Mouse (Mus musculus): Measurements from ENCODE around the gene Ly6g6f. TPM values are rescaled to one million over a fixed set of nuclear protein-coding genes. Genes with fewer than 3 reads are reported as not detected.
A peak's percentile ranks its signal among the peaks of the same experiment; 100 is the strongest.

The Ly6g6f gene
- polyA plus RNA-seq, 1 experiment = 9.7 TPM

DNA sequence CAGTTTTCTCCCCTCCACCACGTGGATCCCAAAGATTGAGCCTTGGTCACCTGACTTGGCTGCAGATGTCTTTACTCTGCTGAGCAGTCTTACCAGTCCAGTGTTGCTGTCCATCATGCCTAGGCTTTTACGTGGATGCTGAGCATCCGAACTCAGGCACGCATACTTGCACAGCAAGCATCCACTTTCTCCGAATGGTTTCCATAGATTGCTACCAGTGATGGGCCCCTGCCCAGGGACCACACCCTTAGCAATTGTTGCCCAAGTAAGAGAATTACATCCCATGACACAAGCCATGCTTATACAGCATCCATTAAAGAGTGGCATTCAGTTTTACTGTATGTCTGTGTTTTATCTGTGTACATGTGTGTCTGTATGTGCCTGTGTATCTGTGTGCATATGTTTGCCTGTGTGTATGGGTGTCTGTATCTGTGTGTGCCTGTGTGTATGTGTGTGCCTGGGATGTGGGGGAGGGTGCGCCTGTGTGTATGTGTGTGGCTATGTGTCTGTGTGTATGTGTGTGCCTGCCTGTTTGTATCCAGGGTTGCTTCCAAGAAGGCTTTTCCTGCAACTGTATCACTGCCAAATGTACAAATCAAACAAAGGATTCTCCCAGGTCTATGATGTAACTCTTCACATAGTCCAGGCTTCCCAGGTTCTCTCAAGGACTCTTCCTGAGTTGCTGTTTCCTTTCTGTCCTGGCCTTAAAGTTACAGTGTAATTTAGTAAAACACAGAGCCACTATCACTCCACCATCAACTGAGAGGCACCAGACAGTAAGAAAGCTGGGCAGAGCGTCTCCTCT, 29.5 kb downstream of the Ly6g6f start:
- H3K27ac ChIP-seq (ENCODE audit: insufficient read depth, low read length) = peak overlapping the region; percentile 38; the same call in 1 of the 2 replicates
- WGBS = 89% methylated on average over 7 of the region's 7 CpGs
- H3K27me3 ChIP-seq (ENCODE audit: control insufficient read depth, insufficient read depth, low read length) = no peaks in the 10 kb centered on the region
- H3K4me1 ChIP-seq (ENCODE audit: control insufficient read depth, insufficient read depth, insufficient read length) = peaks cover 15% of the 10 kb centered on the region
- peaks cover 34% of the 10 kb centered on the region for H3K36me3 ChIP-seq (ENCODE audit: control insufficient read depth, insufficient read depth, low read length)
- H3K4me3 ChIP-seq (ENCODE audit: extremely low read depth, insufficient read depth, insufficient read length) = no peak overlapping the region
- DNase-seq (ENCODE audit: low read depth in 1 of 2, low spot score in 2 of 2) = no peak
- TF ChIP-seq POLR2A (IDR thresholded peaks at IDR 0.05; ENCODE audit: low read depth, low read length) = no peak
- no peak for TF ChIP-seq CTCF (IDR thresholded peaks at IDR 0.05; ENCODE audit: extremely low read depth, insufficient read depth, insufficient read length, insufficient replicate concordance)

DNA sequence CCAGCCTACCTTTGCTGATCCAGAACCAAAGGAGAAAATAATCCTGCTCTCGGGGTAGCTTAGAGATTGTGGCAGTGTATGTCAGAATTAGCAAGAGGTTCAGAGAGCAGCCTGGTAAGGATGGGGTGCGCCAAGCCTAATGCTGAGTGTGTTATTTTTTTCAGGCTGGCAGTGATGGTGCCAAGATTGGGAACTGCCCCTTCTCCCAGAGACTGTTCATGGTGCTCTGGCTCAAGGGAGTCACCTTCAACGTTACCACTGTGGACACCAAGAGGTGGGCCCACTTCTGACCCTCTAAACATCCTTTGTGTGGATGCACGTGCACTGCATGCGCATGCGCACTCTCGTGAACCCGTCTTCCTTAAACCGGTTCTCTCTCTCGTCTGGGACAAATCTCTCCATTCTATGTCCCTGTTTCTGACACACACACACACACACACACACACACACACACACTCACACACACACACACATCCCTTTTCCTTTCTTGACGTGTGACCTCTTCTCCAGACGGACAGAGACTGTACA, 33.1 kb downstream of the Ly6g6f start:
- Histone ChIP-seq H3K27ac (ENCODE audit: insufficient read depth, low read length) (peak overlapping the region; percentile 98), H3K4me1 (ENCODE audit: control insufficient read depth, insufficient read depth, insufficient read length) (peaks cover 26% of the 10 kb centered on the region), H3K36me3 (ENCODE audit: control insufficient read depth, insufficient read depth, low read length) (peaks cover 31% of the 10 kb centered on the region), H3K4me3 (ENCODE audit: extremely low read depth, insufficient read depth, insufficient read length) (peak overlapping the region; percentile 74), H3K27me3 (ENCODE audit: control insufficient read depth, insufficient read depth, low read length) (no peaks in the 10 kb centered on the region)
- DNase-seq (ENCODE audit: low read depth in 1 of 2, low spot score in 2 of 2) = no peak
- TF ChIP-seq POLR2A (IDR thresholded peaks at IDR 0.05; ENCODE audit: low read depth, low read length) (no peak), CTCF (IDR thresholded peaks at IDR 0.05; ENCODE audit: extremely low read depth, insufficient read depth, insufficient read length, insufficient replicate concordance) (no peak)
- WGBS = 81% methylated on average over 12 of the region's 12 CpGs

DNA sequence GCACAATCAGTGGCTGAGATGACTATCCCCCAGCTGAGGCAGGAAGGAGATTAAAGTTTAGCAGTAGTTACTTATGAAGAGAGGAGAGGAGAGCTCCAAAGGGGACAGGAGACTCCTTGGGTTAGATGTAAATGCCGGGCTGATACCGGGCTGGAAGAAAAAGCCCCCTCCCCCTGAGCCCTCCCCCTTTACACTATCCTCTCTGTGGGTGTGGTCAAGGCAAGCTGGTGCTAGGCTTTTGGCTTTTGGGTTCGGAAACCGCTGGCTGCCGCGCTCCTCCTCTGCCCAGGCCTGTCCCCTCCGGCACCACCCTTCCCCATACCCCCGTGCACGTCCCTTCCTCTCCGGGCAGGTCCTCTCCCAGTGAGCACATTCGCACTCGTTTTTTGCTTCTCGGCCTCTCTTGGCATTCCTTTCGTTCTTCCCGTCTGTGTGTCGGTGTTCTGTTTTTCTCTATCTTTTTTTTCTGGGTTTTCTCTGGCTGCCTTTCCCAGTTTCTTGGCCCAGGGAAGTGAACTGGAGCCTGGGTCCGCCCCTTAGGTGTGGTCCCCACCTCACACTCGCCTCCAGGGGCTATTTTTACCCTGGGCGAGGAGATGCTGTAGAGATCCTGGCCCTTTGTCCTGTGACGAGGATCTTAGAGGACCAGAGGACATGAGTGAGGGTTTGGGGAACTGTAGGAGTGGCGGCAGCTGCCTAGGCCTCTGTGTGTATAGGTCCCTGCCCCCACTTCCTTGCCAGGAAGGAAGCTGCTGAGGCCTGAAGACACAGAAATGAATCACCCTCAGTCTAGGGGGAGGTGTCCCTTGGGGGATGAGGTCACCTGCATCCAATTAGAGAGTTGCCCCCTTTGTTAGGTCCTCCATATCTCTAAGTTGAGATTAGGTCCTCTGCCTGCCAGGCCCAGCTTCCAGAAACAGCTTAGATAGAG, 34.0 kb downstream of the Ly6g6f start:
- WGBS = under 1% methylated on average over 21 of the region's 21 CpGs
- TF ChIP-seq POLR2A (IDR thresholded peaks at IDR 0.05; ENCODE audit: low read depth, low read length) (peak; percentile 95), CTCF (IDR thresholded peaks at IDR 0.05; ENCODE audit: extremely low read depth, insufficient read depth, insufficient read length, insufficient replicate concordance) (no peak)
- peak; percentile 74 to 82 for DNase-seq (ENCODE audit: low read depth in 1 of 2, low spot score in 2 of 2)
- peaks cover 26% of the 10 kb centered on the region for H3K4me1 ChIP-seq (ENCODE audit: control insufficient read depth, insufficient read depth, insufficient read length)
- no peaks in the 10 kb centered on the region for H3K27me3 ChIP-seq (ENCODE audit: control insufficient read depth, insufficient read depth, low read length)
- peak overlapping the region; percentile 98 for H3K27ac ChIP-seq (ENCODE audit: insufficient read depth, low read length)
- H3K36me3 ChIP-seq (ENCODE audit: control insufficient read depth, insufficient read depth, low read length) = peaks cover 29% of the 10 kb centered on the region
- H3K4me3 ChIP-seq (ENCODE audit: extremely low read depth, insufficient read depth, insufficient read length) = peak overlapping the region; percentile 74

DNA sequence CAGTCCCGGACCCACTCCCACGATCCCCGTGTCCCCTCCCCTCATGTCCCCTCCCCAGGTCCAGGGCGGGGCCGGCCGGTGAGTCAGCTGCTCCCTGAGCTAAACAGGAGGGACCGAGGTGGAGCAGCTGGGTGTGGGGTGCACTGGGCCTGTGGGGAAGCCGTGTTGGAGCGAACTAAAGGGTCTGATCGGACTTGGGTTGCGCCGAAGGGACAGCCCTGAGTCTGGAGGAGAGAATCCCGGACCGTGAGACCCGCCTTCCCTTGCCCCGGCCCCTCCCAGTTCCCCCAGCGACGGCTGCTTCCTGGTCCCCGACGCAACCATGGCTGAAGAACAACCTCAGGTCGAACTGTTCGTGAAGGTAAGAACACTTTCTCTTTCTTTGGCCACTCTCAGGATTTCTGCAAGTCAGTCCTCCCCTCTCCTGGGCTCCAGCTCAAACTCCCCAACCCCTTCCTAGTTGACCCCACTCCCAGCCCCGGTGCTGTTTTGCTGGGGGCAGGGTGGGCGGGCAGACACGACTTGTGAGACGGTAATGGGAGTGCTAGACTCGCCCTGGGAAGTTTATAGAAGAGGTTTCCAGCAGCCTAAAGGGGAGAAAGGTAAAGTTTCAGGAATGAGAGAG, 35.2 kb downstream of the Ly6g6f start:
- H3K27ac ChIP-seq (ENCODE audit: insufficient read depth, low read length) = peak overlapping the region; percentile 98
- no peaks in the 10 kb centered on the region for H3K27me3 ChIP-seq (ENCODE audit: control insufficient read depth, insufficient read depth, low read length)
- WGBS = under 1% methylated on average over 27 of the region's 27 CpGs
- H3K36me3 ChIP-seq (ENCODE audit: control insufficient read depth, insufficient read depth, low read length) = peaks cover 21% of the 10 kb centered on the region
- H3K4me3 ChIP-seq (ENCODE audit: extremely low read depth, insufficient read depth, insufficient read length) = peak overlapping the region; percentile 74
- TF ChIP-seq POLR2A (IDR thresholded peaks at IDR 0.05; ENCODE audit: low read depth, low read length) (peak; percentile 70), CTCF (IDR thresholded peaks at IDR 0.05; ENCODE audit: extremely low read depth, insufficient read depth, insufficient read length, insufficient replicate concordance) (no peak)
- DNase-seq (ENCODE audit: low read depth in 1 of 2, low spot score in 2 of 2) = peak in 1 of 2 experiments; percentile 80
- H3K4me1 ChIP-seq (ENCODE audit: control insufficient read depth, insufficient read depth, insufficient read length) = peaks cover 26% of the 10 kb centered on the region

DNA sequence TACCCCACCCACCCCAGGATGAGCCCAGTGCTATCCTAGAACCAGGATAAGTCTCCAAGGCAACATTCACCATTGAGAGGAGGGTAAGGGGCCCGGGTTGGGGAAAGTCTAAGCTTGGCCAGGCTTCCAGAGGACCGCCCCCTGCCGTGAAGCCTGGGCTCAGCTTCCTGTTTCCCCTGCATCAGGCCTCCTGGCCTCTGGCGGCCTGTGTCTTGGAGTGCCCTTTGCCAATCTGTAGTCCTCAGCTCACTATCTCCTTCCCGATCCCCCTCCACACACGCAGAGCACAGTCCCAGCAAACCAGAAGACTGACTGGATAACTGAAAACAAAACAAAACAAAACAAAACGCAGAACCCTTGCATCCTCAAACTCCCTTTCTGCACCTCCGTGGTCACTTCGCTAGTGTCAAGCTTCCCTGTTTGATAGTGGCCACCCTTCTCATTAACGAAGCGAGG, 35.8 kb downstream of the Ly6g6f start, which contains the start of gene Clic1:
Gene Clic1, plus strand, starts transcription at position 406 of the 456 bp plus-strand sequence.
- peaks cover 26% of the 10 kb centered on the region for H3K4me1 ChIP-seq (ENCODE audit: control insufficient read depth, insufficient read depth, insufficient read length)
- peak in 1 of 2 experiments; percentile 54 for DNase-seq (ENCODE audit: low read depth in 1 of 2, low spot score in 2 of 2)
- H3K36me3 ChIP-seq (ENCODE audit: control insufficient read depth, insufficient read depth, low read length) = peaks cover 18% of the 10 kb centered on the region
- H3K27ac ChIP-seq (ENCODE audit: insufficient read depth, low read length) = peak within 1 kb of the TSS; percentile 98
- H3K27me3 ChIP-seq (ENCODE audit: control insufficient read depth, insufficient read depth, low read length) = no peaks in the 10 kb centered on the region
- no peak for TF ChIP-seq CTCF (IDR thresholded peaks at IDR 0.05; ENCODE audit: extremely low read depth, insufficient read depth, insufficient read length, insufficient replicate concordance)
- peak; percentile 46; the same call in 1 of the 2 replicates for TF ChIP-seq POLR2A (IDR thresholded peaks at IDR 0.05; ENCODE audit: low read depth, low read length)
- peak within 1 kb of the TSS; percentile 74 for H3K4me3 ChIP-seq (ENCODE audit: extremely low read depth, insufficient read depth, insufficient read length)
- WGBS = under 1% methylated on average over 11 of the region's 11 CpGs

DNA sequence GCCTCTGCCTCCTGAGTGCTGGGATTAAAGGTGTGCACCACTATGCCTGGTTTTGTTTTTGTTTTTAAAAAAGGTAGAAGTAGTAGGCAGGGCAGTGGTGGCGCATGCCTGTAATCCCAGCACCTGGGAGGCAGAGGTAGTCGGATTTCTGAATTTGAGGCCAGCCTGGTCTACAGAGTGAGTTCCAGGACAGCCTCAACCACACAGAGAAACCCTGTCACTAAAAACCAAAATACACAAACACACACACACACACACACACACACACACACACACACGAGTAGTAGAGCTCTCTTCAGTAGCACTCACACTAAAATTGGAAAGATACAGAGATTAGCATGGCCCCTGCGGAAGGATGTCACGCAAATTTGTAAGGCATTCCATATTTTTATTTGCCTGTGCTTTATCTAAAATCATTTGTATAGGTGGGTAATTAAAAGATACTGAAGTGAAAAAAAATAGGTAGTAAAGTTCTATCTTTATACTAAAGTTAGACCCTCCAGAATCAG, 36.4 kb downstream of the Ly6g6f start:
- Histone ChIP-seq H3K4me3 (ENCODE audit: extremely low read depth, insufficient read depth, insufficient read length) (0 out of 2 replicates have a peak overlapping the region, but pooled peaks have one; percentile 2), H3K4me1 (ENCODE audit: control insufficient read depth, insufficient read depth, insufficient read length) (peaks cover 26% of the 10 kb centered on the region), H3K27me3 (ENCODE audit: control insufficient read depth, insufficient read depth, low read length) (no peaks in the 10 kb centered on the region), H3K36me3 (ENCODE audit: control insufficient read depth, insufficient read depth, low read length) (peaks cover 13% of the 10 kb centered on the region), H3K27ac (ENCODE audit: insufficient read depth, low read length) (peak overlapping the region; percentile 98)
- no peak for TF ChIP-seq POLR2A (IDR thresholded peaks at IDR 0.05; ENCODE audit: low read depth, low read length)
- TF ChIP-seq CTCF (IDR thresholded peaks at IDR 0.05; ENCODE audit: extremely low read depth, insufficient read depth, insufficient read length, insufficient replicate concordance) = no peak
- DNase-seq (ENCODE audit: low read depth in 1 of 2, low spot score in 2 of 2) = no peak
- WGBS = 19% methylated on average over 5 of the region's 5 CpGs
